Mouse (Mus musculus) layer of hippocampus, adult 8-10 months (tissue): Measurements from ENCODE around the gene Olfr549. TPM values are rescaled to one million over a fixed set of nuclear protein-coding genes. Genes with fewer than 3 reads are reported as not detected.

ENCODE experiments used
- DNase-seq, 2 experiments: peaks; one replicate each; pipeline ENCODE4 v3.0.0; 2022; ENCODE audit warnings: low spot score in 2 of 2
- total RNA-seq, 4 experiments: library from RNA; stranded (reverse); gene quantifications; 2 replicates each; pipeline ENCODE4 v1.2.4; 2022

The Olfr549 gene
- total RNA-seq, 4 experiments from 2014 or later, result not detected

DNA sequence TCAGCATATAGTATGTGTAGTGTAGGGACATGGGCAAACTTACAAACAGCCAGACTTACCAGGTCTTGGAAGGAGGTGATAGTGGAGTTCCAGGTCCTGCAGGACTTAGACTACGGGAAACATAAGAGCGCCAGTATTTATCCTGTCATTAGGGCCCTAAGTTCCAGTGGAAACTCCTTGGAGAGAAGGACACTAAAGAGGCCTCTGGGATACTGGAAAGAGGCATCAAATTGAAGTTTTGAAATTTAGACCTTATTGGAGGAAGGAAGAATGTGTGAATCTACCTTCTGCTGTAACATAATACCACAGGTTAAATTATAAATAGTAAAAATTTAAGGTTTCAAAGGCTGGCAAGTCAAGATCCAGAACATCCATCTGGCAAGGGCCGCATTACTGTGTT, 42.1 kb downstream of the Olfr549 start, which contains the start of gene Olfr551:
TSS of gene Olfr551 (minus strand) at position 101 of the 400 bp plus-strand sequence.
- no peak for DNase-seq

DNA sequence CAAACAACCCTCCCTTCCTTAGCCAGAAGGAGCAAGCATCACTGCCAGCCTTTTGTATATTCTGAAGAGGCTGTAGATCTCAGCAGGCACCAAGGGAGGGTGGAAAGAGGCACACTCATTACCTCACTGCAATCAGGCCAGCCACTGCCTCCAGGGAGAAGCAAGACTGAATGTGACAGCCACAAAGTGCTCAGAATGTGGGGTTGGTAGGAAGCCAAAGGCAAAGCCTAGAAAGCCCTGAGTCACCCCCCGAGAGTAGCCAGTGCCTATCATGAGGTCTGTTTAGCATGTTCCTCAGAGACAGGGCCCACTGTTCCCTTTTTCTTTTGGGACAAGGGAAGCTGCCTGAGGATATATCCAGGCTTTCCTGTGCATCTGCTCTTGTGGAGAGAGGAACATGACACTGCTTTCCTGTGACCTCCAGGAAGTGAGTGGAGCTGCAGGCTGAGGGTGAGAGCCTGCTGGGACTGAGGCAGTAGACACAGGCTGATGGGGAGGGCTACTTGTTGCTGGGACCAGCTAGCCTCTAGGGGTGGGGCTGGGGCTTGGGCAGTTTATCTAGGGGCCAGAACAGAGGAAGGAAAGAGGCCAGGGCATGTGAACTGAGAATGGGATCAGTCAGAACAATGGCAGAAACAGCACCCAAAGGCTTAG, 47.8 kb downstream of the Olfr549 start, which contains the start of gene Olfr552:
TSS of gene Olfr552 (plus strand) at position 393 of the 654 bp plus-strand sequence.
- DNase-seq, result no peak

Other genes starting within 250 kb of the Olfr549 start
- gene Rrm1, start 108.2 kb upstream of the Olfr549 start, total RNA-seq, result 10 to 100 TPM; 10.7 to 12.0 (median 11.5) TPM
- gene Olfr543, start 68.2 kb upstream of the Olfr549 start, total RNA-seq, result not detected
- gene Olfr544, start 61.6 kb upstream of the Olfr549 start, total RNA-seq, result not detected
- gene Olfr545, start 50.3 kb upstream of the Olfr549 start, total RNA-seq, result not detected
- not detected for gene Olfr547, start 15.1 kb upstream of the Olfr549 start, total RNA-seq
- not detected for gene Olfr548-ps1, start 9.0 kb upstream of the Olfr549 start, total RNA-seq
- gene Trim21, start 15.6 kb downstream of the Olfr549 start, total RNA-seq, result 1 to 10 TPM; 3.5 to 5.9 (median 4.8) TPM
- 1 to 10 TPM; 1.3 to 3.4 (median 2.2) TPM for gene Olfr550, start 21.6 kb downstream of the Olfr549 start, total RNA-seq
- not detected for gene Olfr551, start 42.0 kb downstream of the Olfr549 start, total RNA-seq
- gene Olfr552, start 47.9 kb downstream of the Olfr549 start, total RNA-seq, result under 1 TPM; 0.14 to 0.33 (median 0.18) TPM
- gene Olfr553, start 68.3 kb downstream of the Olfr549 start, total RNA-seq, result not detected
- under 1 TPM in 1 of 4 experiments, not detected in 3; 0.24 TPM for gene Olfr554, start 88.6 kb downstream of the Olfr549 start, total RNA-seq
- not detected for gene Olfr555, start 109.0 kb downstream of the Olfr549 start, total RNA-seq
- gene Olfr556, start 115.0 kb downstream of the Olfr549 start, total RNA-seq, result under 1 TPM in 1 of 4 experiments, not detected in 3; 0.19 TPM
- gene Trim68, start 137.5 kb downstream of the Olfr549 start, total RNA-seq, result 1 to 10 TPM; 6.8 to 8.6 (median 8.0) TPM
- gene Olfr557, start 146.0 kb downstream of the Olfr549 start, total RNA-seq, result under 1 TPM; 0.12 to 0.85 (median 0.17) TPM
- under 1 TPM; 0.31 to 0.49 (median 0.39) TPM for gene Olfr558, start 152.3 kb downstream of the Olfr549 start, total RNA-seq
- gene Olfr33, start 169.2 kb downstream of the Olfr549 start, total RNA-seq, result not detected
- gene Olfr559, start 177.6 kb downstream of the Olfr549 start, total RNA-seq, result not detected
- gene Olfr560, start 209.5 kb downstream of the Olfr549 start, total RNA-seq, result not detected
- under 1 TPM in 3 of 4 experiments, not detected in 1; 0.13 to 0.37 (median 0.16) TPM for gene Olfr78, start 209.6 kb downstream of the Olfr549 start, total RNA-seq
- gene Olfr561, start 221.4 kb downstream of the Olfr549 start, total RNA-seq, result not detected